8 mouse cellular contexts compared by ENCODE assay signal in the genomic region with DNA sequence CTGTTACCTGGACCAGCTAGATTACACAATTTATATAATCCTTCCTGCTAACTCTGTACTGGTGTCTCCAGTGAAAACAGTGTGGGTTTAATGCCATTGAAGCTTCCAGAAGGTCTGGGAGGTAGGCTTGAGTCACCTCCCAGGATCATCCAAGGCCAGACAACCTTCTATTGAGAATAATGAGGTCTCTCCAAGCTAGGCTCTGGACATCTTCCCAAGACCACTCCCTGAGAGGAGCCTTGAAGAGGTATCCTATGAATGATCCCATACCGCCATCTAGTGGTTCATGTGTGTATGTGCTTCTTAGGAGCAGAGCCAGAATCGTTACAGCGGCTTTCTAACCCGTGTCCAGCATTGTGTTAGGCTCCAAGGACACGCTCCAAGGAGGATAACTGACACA. TPM values are rescaled to one million over a fixed set of nuclear protein-coding genes. Genes with fewer than 3 reads are reported as not detected.
DNase-seq lines count a peak whose midpoint lies in the region; ATAC-seq and TF ChIP-seq lines count a peak whose summit lies in the region.

No protein-coding gene starts in this region.

- H3K4me1 ChIP-seq in embryonic facial prominence, embryonic 10.5 days = no peaks in the 10 kb centered on the region
- H3K4me1 ChIP-seq in heart, adult 2 months (ENCODE audit: control insufficient read depth, insufficient read depth, low read length) = peaks cover 3% of the 10 kb centered on the region; the same call in 1 of the 2 replicates
- no peaks in the 10 kb centered on the region; the same call in 1 of the 2 replicates for H3K4me1 ChIP-seq in kidney, adult 2 months (ENCODE audit: control insufficient read depth, insufficient read depth, low read length)
- H3K4me1 ChIP-seq in limb, embryonic 11.5 days (ENCODE audit: control insufficient read depth, insufficient read depth, low read length) = no peaks in the 10 kb centered on the region
- H3K4me1 ChIP-seq in midbrain, embryonic 13.5 days (replicated peaks) = no peaks in the 10 kb centered on the region
- no peaks in the 10 kb centered on the region for H3K4me1 ChIP-seq in spleen, adult 2 months (ENCODE audit: control insufficient read depth, insufficient read depth, insufficient read length)

- no peaks in the 10 kb centered on the region for H3K9me3 ChIP-seq in embryonic facial prominence, embryonic 10.5 days
- H3K9me3 ChIP-seq in limb, embryonic 11.5 days (ENCODE audit: control insufficient read depth, low read length) = no peaks in the 10 kb centered on the region
- no peaks in the 10 kb centered on the region for H3K9me3 ChIP-seq in midbrain, embryonic 13.5 days

- WGBS in embryonic facial prominence, embryonic 10.5 days = 7% methylated on average over 5 of the region's 5 CpGs
- WGBS in heart, adult 2 months = under 1% methylated on average over 5 of the region's 5 CpGs
- 0% methylated on average over 5 of the region's 5 CpGs for WGBS in kidney, adult 2 months
- 4% methylated on average over 5 of the region's 5 CpGs for WGBS in limb, embryonic 11.5 days
- WGBS in midbrain, embryonic 13.5 days = 2% methylated on average over 5 of the region's 5 CpGs
- under 1% methylated on average over 5 of the region's 5 CpGs for WGBS in spleen, adult 2 months

- H3K4me2 ChIP-seq in limb, embryonic 11.5 days (ENCODE audit: low read depth, severe bottlenecking) = no peak overlapping the region
- no peak overlapping the region for H3K4me2 ChIP-seq in midbrain, embryonic 13.5 days (replicated peaks)

- no peak overlapping the region for H3K4me3 ChIP-seq in embryonic facial prominence, embryonic 10.5 days
- no peak overlapping the region for H3K4me3 ChIP-seq in heart, adult 2 months
- H3K4me3 ChIP-seq in kidney, adult 2 months (ENCODE audit: insufficient read depth, low read depth, low read length) = no peak overlapping the region
- no peak overlapping the region for H3K4me3 ChIP-seq in limb, embryonic 11.5 days (ENCODE audit: low read depth, low read length)
- no peak overlapping the region for H3K4me3 ChIP-seq in midbrain, embryonic 13.5 days (replicated peaks)
- no peak overlapping the region for H3K4me3 ChIP-seq in spleen, adult 2 months (ENCODE audit: extremely low read depth, insufficient read depth, insufficient read length)

- no peak overlapping the region for H3K9ac ChIP-seq in heart, adult 2 months (ENCODE audit: low read depth, low read length)
- no peak overlapping the region for H3K9ac ChIP-seq in limb, embryonic 11.5 days (ENCODE audit: low read length)
- H3K9ac ChIP-seq in midbrain, embryonic 13.5 days (replicated peaks) = no peak overlapping the region

- peak; percentile 88 for TF ChIP-seq EP300 in heart, adult 2 months (IDR thresholded peaks at IDR 0.05; ENCODE audit: insufficient read depth, low read depth, low read length)

- H3K36me3 ChIP-seq in embryonic facial prominence, embryonic 10.5 days (replicated peaks) = no peaks in the 10 kb centered on the region
- H3K36me3 ChIP-seq in heart, adult 2 months (ENCODE audit: control insufficient read depth, insufficient read depth, low read length) = no peaks in the 10 kb centered on the region
- H3K36me3 ChIP-seq in kidney, adult 2 months (ENCODE audit: control insufficient read depth, insufficient read depth, low read length) = no peaks in the 10 kb centered on the region
- H3K36me3 ChIP-seq in limb, embryonic 11.5 days (ENCODE audit: control insufficient read depth, insufficient read depth, low read length) = no peaks in the 10 kb centered on the region
- H3K36me3 ChIP-seq in midbrain, embryonic 13.5 days = no peaks in the 10 kb centered on the region
- H3K36me3 ChIP-seq in spleen, adult 2 months (ENCODE audit: control insufficient read depth, insufficient read depth, low read length) = no peaks in the 10 kb centered on the region

- intact Hi-C loops in heart, adult 2 months (cut with DNase I) = loop anchor here (1.0 to 5.0 kb wide), 2 partner anchors 105 to 323 kb away; no protein-coding TSS in a partner anchor

- H3K27ac ChIP-seq in embryonic facial prominence, embryonic 10.5 days (replicated peaks) = no peak overlapping the region
- H3K27ac ChIP-seq in heart, adult 2 months = no peak overlapping the region
- 0 out of 2 replicates have a peak overlapping the region, but pooled peaks have one; percentile 2 for H3K27ac ChIP-seq in kidney, adult 2 months (ENCODE audit: insufficient read depth, low read depth, low read length)
- H3K27ac ChIP-seq in limb, embryonic 11.5 days (replicated peaks; ENCODE audit: low read depth, low read length) = no peak overlapping the region
- no peak overlapping the region for H3K27ac ChIP-seq in midbrain, embryonic 13.5 days
- H3K27ac ChIP-seq in spleen, adult 2 months (ENCODE audit: insufficient read depth, low read length) = no peak overlapping the region

- no peaks in the 10 kb centered on the region for H3K79me2 ChIP-seq in heart, adult 2 months (replicated peaks; ENCODE audit: control insufficient read depth, insufficient read depth, low read length)

- no peak for TF ChIP-seq POLR2A in heart, adult 2 months (IDR thresholded peaks at IDR 0.05; ENCODE audit: insufficient read depth, low read depth, low read length)
- no peak for TF ChIP-seq POLR2A in kidney, adult 2 months (IDR thresholded peaks at IDR 0.05; ENCODE audit: low read depth, low read length)
- TF ChIP-seq POLR2A in spleen, adult 2 months (IDR thresholded peaks at IDR 0.05; ENCODE audit: low read depth, low read length) = no peak

- no peak for ATAC-seq in limb, embryonic 11.5 days (ENCODE audit: insufficient number of reproducible peaks, low FRiP score, low TSS enrichment, low read depth)
- peak; percentile 88 for ATAC-seq in midbrain, embryonic 13.5 days

- TF ChIP-seq CTCF in heart, adult 2 months (IDR thresholded peaks at IDR 0.05) = no peak; the same call in 1 of the 2 replicates
- peak; percentile 84 for TF ChIP-seq CTCF in kidney, adult 2 months (conservative IDR thresholded peaks at IDR 0.05; ENCODE audit: insufficient read depth, insufficient read length, low read depth, low read length)
- TF ChIP-seq CTCF in spleen, adult 2 months (IDR thresholded peaks at IDR 0.05; ENCODE audit: extremely low read depth, insufficient read depth, insufficient read length, insufficient replicate concordance) = peak; percentile 71; the same call in 1 of the 2 replicates

- DNase-seq in 416B (ENCODE audit: low read depth) = peak; percentile 88
- DNase-seq in adrenal gland, adult 8-10 months = peak; percentile 56
- peak; percentile 58 for DNase-seq in embryonic facial prominence, embryonic 10.5 days (ENCODE audit: low spot score)
- DNase-seq in heart, adult 2 months = peak; percentile 45 to 64
- DNase-seq in kidney, adult 2 months = peak; percentile 88
- peak; percentile 66 for DNase-seq in limb, embryonic 11.5 days (ENCODE audit: low spot score)
- DNase-seq in spleen, adult 2 months (ENCODE audit: low read depth in 1 of 2, low spot score in 2 of 2) = peak; percentile 40 to 61

- no peaks in the 10 kb centered on the region for H3K27me3 ChIP-seq in embryonic facial prominence, embryonic 10.5 days (replicated peaks; ENCODE audit: low read depth, poor library complexity, severe bottlenecking)
- no peaks in the 10 kb centered on the region for H3K27me3 ChIP-seq in heart, adult 2 months (ENCODE audit: control insufficient read depth, insufficient read depth, low read length)
- H3K27me3 ChIP-seq in kidney, adult 2 months (replicated peaks; ENCODE audit: control insufficient read depth, insufficient read depth, low read length) = no peaks in the 10 kb centered on the region
- no peaks in the 10 kb centered on the region for H3K27me3 ChIP-seq in limb, embryonic 11.5 days (ENCODE audit: control insufficient read depth, insufficient read depth, low read length)
- no peaks in the 10 kb centered on the region for H3K27me3 ChIP-seq in midbrain, embryonic 13.5 days
- H3K27me3 ChIP-seq in spleen, adult 2 months (ENCODE audit: control insufficient read depth, insufficient read depth, low read length) = no peaks in the 10 kb centered on the region

RNA-seq across cellular contexts. Expression of gene Bsdc1, which starts 6.1 kb away (rescaled TPM):
- 10 to 100 TPM; 73.0 to 83.5 (median 80.3) TPM for total RNA-seq in adrenal gland, adult 8-10 months (2022)
- 19.7 and 21.5 TPM in 2 replicates for polyA plus RNA-seq in embryonic facial prominence, embryonic 10.5 days (2016; fragmentation: Nextera tagmentation; extraction: Ambion mirVana)
- 10 to 100 TPM; 48.8 to 50.3 TPM for total RNA-seq in heart, adult 2 months (2021)
- polyA plus RNA-seq in heart, adult 2 months (2012; rRNA removed) = 21.3 and 25.0 TPM in 2 replicates
- polyA plus RNA-seq in kidney, adult 2 months (2012; rRNA removed) = 25.3 and 28.7 TPM in 2 replicates
- polyA plus RNA-seq in limb, embryonic 11.5 days (2014; fragmentation: Nextera tagmentation; extraction: Ambion mirVana) = 23.8 and 25.9 TPM in 2 replicates
- 34.0 and 36.7 TPM in 2 replicates for polyA plus RNA-seq in midbrain, embryonic 13.5 days (2015; fragmentation: Nextera tagmentation; extraction: Ambion mirVana)
- polyA plus RNA-seq in spleen, adult 2 months (2012; rRNA removed) = 20.3 and 31.5 TPM in 2 replicates

RNA-seq across cellular contexts. Expression of gene Zbtb8b, which starts 14.6 kb away (rescaled TPM):
- under 1 TPM; 0.09 to 0.65 (median 0.34) TPM for total RNA-seq in adrenal gland, adult 8-10 months (2022)
- 2.0 and 2.4 TPM in 2 replicates for polyA plus RNA-seq in embryonic facial prominence, embryonic 10.5 days (2016; fragmentation: Nextera tagmentation; extraction: Ambion mirVana)
- total RNA-seq in heart, adult 2 months (2021) = under 1 TPM; 0.07 to 0.10 TPM
- 0.08 and 0.09 TPM in 2 replicates for polyA plus RNA-seq in heart, adult 2 months (2012; rRNA removed)
- polyA plus RNA-seq in kidney, adult 2 months (2012; rRNA removed) = 0.58 and 0.64 TPM in 2 replicates
- 0.85 and 1.8 TPM in 2 replicates for polyA plus RNA-seq in limb, embryonic 11.5 days (2014; fragmentation: Nextera tagmentation; extraction: Ambion mirVana)
- polyA plus RNA-seq in midbrain, embryonic 13.5 days (2015; fragmentation: Nextera tagmentation; extraction: Ambion mirVana) = 12.0 TPM in 2 replicates
- polyA plus RNA-seq in spleen, adult 2 months (2012; rRNA removed) = 0.02 TPM in 1 of 2 replicates, not detected in the other

RNA-seq across cellular contexts. Expression of gene Tssk3, which starts 35.6 kb away (rescaled TPM):
- not detected for total RNA-seq in adrenal gland, adult 8-10 months (2022)
- not detected in 2 replicates for polyA plus RNA-seq in embryonic facial prominence, embryonic 10.5 days (2016; fragmentation: Nextera tagmentation; extraction: Ambion mirVana)
- not detected for total RNA-seq in heart, adult 2 months (2021)
- polyA plus RNA-seq in heart, adult 2 months (2012; rRNA removed) = 0.14 TPM in 1 of 2 replicates, not detected in the other
- 0.10 TPM in 1 of 2 replicates, not detected in the other for polyA plus RNA-seq in kidney, adult 2 months (2012; rRNA removed)
- polyA plus RNA-seq in limb, embryonic 11.5 days (2014; fragmentation: Nextera tagmentation; extraction: Ambion mirVana) = not detected in 2 replicates
- polyA plus RNA-seq in midbrain, embryonic 13.5 days (2015; fragmentation: Nextera tagmentation; extraction: Ambion mirVana) = 0.16 and 0.26 TPM in 2 replicates
- 0.11 TPM in 1 of 2 replicates, not detected in the other for polyA plus RNA-seq in spleen, adult 2 months (2012; rRNA removed)

RNA-seq across cellular contexts. Expression of gene Fam229a, which starts 35.7 kb away (rescaled TPM):
- 1 to 10 TPM in 1 of 4 experiments, not detected in 3; 1.2 TPM for total RNA-seq in adrenal gland, adult 8-10 months (2022)
- not detected in 2 replicates for polyA plus RNA-seq in embryonic facial prominence, embryonic 10.5 days (2016; fragmentation: Nextera tagmentation; extraction: Ambion mirVana)
- under 1 TPM in 1 of 2 experiments, not detected in 1; 0.45 TPM for total RNA-seq in heart, adult 2 months (2021)
- polyA plus RNA-seq in heart, adult 2 months (2012; rRNA removed) = 0.64 TPM in 1 of 2 replicates, not detected in the other
- polyA plus RNA-seq in kidney, adult 2 months (2012; rRNA removed) = 0.94 and 1.1 TPM in 2 replicates
- not detected in 2 replicates for polyA plus RNA-seq in limb, embryonic 11.5 days (2014; fragmentation: Nextera tagmentation; extraction: Ambion mirVana)
- not detected in 2 replicates for polyA plus RNA-seq in midbrain, embryonic 13.5 days (2015; fragmentation: Nextera tagmentation; extraction: Ambion mirVana)
- polyA plus RNA-seq in spleen, adult 2 months (2012; rRNA removed) = 0.20 and 0.70 TPM in 2 replicates

RNA-seq across cellular contexts. Expression of gene Marcksl1, which starts 58.1 kb away (rescaled TPM):
- total RNA-seq in adrenal gland, adult 8-10 months (2022) = 10 to 100 TPM; 36.0 to 48.0 (median 43.9) TPM
- polyA plus RNA-seq in embryonic facial prominence, embryonic 10.5 days (2016; fragmentation: Nextera tagmentation; extraction: Ambion mirVana) = 1,428 and 1,442 TPM in 2 replicates
- total RNA-seq in heart, adult 2 months (2021) = 1 to 10 TPM; 3.5 to 5.1 TPM
- 5.1 and 7.0 TPM in 2 replicates for polyA plus RNA-seq in heart, adult 2 months (2012; rRNA removed)
- 20.3 and 26.5 TPM in 2 replicates for polyA plus RNA-seq in kidney, adult 2 months (2012; rRNA removed)
- 1,590 and 1,591 TPM in 2 replicates for polyA plus RNA-seq in limb, embryonic 11.5 days (2014; fragmentation: Nextera tagmentation; extraction: Ambion mirVana)
- polyA plus RNA-seq in midbrain, embryonic 13.5 days (2015; fragmentation: Nextera tagmentation; extraction: Ambion mirVana) = 1,749 and 1,885 TPM in 2 replicates
- polyA plus RNA-seq in spleen, adult 2 months (2012; rRNA removed) = 44.0 and 55.7 TPM in 2 replicates
